Mouse (Mus musculus) sigmoid colon, adult 10 weeks (tissue): Measurements from ENCODE around the gene Sept14. TPM values are rescaled to one million over a fixed set of nuclear protein-coding genes. Genes with fewer than 3 reads are reported as not detected.

Experiments
- polyA plus RNA-seq: library from polyadenylated mRNA; stranded (reverse); fragments of 350-450 nt; fragmentation: Illumina TruSeq; extraction: RNeasy Lipid Tissue Mini Kit (QIAGEN cat#74804); gene quantifications from one replicate; pipeline ENCODE4 v1.2.3, GENCODE M21; 2014; ENCODE audit warnings: low read depth, low replicate concordance

The Sept14 gene
- polyA plus RNA-seq, result not detected

DNA sequence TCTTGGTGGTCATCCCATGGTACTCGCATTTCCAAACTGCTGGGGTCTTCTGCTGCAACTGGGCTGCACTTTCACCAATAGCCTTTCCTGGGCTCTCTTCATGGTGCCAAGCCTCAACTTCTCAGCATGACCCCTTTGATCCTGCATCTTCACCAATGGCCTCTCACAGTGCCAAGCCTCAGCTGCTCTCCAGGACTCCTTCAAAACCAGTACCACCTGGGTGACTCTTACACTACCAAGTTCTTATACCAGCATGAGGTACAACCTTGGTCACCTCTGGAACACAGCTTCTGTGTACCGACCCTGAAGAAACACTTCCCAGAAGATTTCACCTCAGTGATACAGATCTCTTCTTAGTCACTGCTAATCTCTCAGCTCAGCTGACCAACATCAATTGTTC lies at the start of gene Sept14:
Gene Sept14, minus strand, starts transcription at position 101 of the 400 bp plus-strand sequence.

DNA sequence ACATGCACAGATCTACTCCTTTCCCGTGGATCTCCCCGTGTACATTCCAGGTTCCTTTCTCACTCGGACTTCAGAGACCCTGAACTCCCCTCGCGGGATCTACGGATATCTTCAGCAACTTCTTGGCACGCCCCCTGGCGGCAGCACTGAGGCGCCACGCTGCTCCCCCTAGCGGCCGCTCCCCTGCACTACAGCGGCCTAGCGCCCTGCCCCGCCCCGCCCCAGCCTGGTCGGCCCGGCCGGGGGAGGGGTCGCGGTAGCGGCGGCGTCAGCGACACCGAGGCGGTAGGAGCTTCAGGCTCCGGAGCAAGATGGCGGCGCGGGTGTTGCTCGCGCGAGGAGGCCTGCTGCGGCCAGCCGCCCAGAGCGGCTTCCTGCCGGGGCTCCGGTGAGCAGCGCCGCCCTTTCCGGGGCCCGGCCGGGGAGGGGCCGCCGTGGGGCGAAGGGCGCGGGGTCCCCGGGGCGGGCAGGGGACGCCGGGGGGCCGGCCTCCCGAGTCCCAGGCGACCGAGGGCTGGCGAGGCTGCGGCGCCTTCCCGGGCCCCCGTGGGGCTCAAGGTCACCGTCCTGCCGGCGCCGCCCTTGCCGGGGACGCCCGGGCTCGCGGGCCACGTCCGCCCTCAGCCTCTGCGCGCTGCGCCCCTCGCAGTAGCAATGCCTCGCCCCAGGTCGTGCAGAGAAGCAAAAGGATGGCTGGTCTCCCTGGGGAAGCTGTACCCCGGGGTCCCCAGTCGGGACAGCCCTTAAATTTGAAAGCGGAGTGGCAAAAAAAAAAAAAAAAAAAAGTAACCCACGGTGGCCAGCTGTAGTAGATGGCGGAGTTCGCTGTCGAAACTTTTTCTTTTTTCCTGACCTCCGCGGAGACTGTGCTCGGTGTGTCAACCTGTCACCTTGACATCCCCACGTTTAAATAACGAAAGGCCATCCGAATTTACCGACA lies 16.8 kb upstream of the Sept14 start, which contains the start of gene Nipsnap2:
Gene Nipsnap2, plus strand, starts transcription at position 230 of the 940 bp plus-strand sequence.

DNA sequence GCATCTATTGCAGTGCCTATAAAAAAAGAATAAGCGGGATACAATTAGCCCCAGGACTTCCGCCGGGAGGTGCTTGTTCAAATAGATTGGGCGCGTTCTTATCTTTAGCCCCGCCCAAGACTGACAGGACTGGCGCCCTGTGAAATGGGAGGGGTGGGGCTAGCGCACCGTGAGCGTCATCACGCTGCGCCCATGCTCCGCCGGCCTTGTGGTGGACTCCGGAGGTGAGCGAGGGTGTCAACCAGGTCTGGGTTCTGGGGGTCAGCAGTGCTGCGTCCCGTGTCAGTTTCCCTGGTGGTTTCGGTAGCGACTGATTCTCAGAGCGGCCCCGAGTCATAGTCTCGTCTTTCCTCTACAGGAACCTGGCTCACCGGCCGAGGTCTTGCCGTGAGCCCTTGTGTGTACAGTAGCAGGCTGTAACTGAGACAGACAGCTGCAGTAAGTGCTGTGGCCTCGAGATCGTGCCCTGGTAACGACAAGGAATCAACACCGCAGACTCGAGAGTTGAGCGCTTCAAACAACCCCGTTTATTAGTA lies 7.1 kb upstream of the Sept14 start, which contains the start of gene Mrps17:
Gene Mrps17, plus strand, starts transcription at position 172 of the 536 bp plus-strand sequence.

DNA sequence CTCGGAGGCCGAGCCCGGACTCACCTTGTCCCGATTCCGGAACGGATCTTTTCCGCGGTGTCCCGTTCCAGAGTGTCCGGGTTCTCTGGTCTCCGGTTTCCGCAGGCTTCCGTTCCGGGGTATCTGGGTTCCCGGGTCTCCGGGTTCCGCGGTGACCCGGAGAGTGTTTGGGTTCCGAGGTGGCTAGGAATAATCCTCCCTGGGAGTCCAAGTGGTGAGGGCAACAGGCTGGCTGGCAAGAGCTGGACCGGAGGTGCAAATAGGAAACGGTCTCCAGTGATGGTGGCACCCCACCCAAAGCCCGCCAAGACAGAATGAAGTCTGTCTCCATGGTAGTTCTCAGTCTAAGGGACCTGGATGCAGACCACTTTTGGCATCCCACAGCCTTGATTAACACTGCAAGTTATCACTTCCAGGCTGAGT lies 38.3 kb downstream of the Sept14 start, which contains the start of gene Zfp11:
Gene Zfp11, minus strand, starts transcription at position 64 of the 423 bp plus-strand sequence.

Other genes with a start within 250 kb of the Sept14 start
- gene Sfswap, start 207.3 kb downstream of the Sept14 start, polyA plus RNA-seq, result 59.7 TPM
- 0.16 TPM for gene Mmp17, start 124.3 kb downstream of the Sept14 start, polyA plus RNA-seq
- gene Zfp11, start 38.4 kb downstream of the Sept14 start, polyA plus RNA-seq, result 4.0 TPM
- gene Mrps17, start 7.0 kb upstream of the Sept14 start, polyA plus RNA-seq, result 62.1 TPM
- gene Nipsnap2, start 16.6 kb upstream of the Sept14 start, polyA plus RNA-seq, result 85.1 TPM
- gene Psph, start 78.9 kb upstream of the Sept14 start, polyA plus RNA-seq, result 3.7 TPM
- gene Sumf2, start 138.5 kb upstream of the Sept14 start, polyA plus RNA-seq, result 1.6 TPM
- gene Chchd2, start 179.0 kb upstream of the Sept14 start, polyA plus RNA-seq, result 446 TPM
- gene Zbed5, start 187.2 kb upstream of the Sept14 start, polyA plus RNA-seq, result 1.4 TPM
- 0.35 TPM for gene Phkg1, start 190.0 kb upstream of the Sept14 start, polyA plus RNA-seq
- gene Nupr1l, start 200.0 kb upstream of the Sept14 start, polyA plus RNA-seq, result 2.0 TPM
- 76.9 TPM for gene Vkorc1l1, start 233.5 kb upstream of the Sept14 start, polyA plus RNA-seq